Mouse (Mus musculus) heart, postnatal 0 days (tissue): ENCODE results near the gene Unk. TPM values are rescaled to one million over a fixed set of nuclear protein-coding genes. Genes with fewer than 3 reads are reported as not detected.
A peak's percentile ranks its signal among the peaks of the same experiment; 100 is the strongest.
"Not testable (repeated sequence)": the region's sequence is repeated elsewhere in the genome, so short reads cannot be mapped to it uniquely, and the experiment has no call there.

Source experiments
- ATAC-seq: fragments of 200-750 bp; cut with Nextera tagmentation; 2 replicates; pipeline ENCODE4 v1.8.0; 2017; ENCODE audit warnings: low read depth, moderate number of reproducible peaks, moderate library complexity; ENCODE audit not compliant: insufficient read depth
- DNase-seq: peaks from one replicate; pipeline ENCODE4 v3.0.0-alpha.2; 2016; ENCODE audit warnings: low spot score
- H3K27ac ChIP-seq: fragments of 300-500 bp; sonication (generic); 2 replicates; pipeline ENCODE4 v1.5.1; 2014; ENCODE audit warnings: low read depth, mild to moderate bottlenecking
- H3K27me3 ChIP-seq: fragments of 300-500 bp; sonication (generic); 2 replicates; pipeline ENCODE4 v1.6.1; 2014; ENCODE audit warnings: low read length, mixed read lengths; ENCODE audit not compliant: control insufficient read depth, insufficient read depth
- H3K36me3 ChIP-seq: fragments of 300-500 bp; sonication (generic); replicated peaks from 2 replicates; pipeline ENCODE4 v1.6.1; 2014; ENCODE audit warnings: low read length, mixed read lengths; ENCODE audit not compliant: control insufficient read depth, insufficient read depth
- H3K4me1 ChIP-seq: fragments of 300-500 bp; sonication (generic); 2 replicates; pipeline ENCODE4 v1.6.1; 2014; ENCODE audit warnings: antibody characterized with exemption; ENCODE audit not compliant: control insufficient read depth, insufficient read depth
- H3K4me2 ChIP-seq: fragments of 300-500 bp; sonication (generic); 2 replicates; pipeline ENCODE4 v1.6.1; 2014; ENCODE audit warnings: low read depth, mild to moderate bottlenecking, low read length, moderate library complexity
- H3K4me3 ChIP-seq: fragments of 300-500 bp; sonication (generic); 2 replicates; pipeline ENCODE4 v1.5.1; 2014; ENCODE audit warnings: low read depth, low read length
- H3K9ac ChIP-seq: fragments of 300-500 bp; sonication (generic); replicated peaks from 2 replicates; pipeline ENCODE4 v1.6.1; 2014; ENCODE audit warnings: low read depth, low read length, mixed read lengths
- H3K9me3 ChIP-seq: fragments of 300-500 bp; sonication (generic); replicated peaks from 2 replicates; pipeline ENCODE4 v1.6.1; 2016; ENCODE audit warnings: low read length; ENCODE audit not compliant: control insufficient read depth
- CTCF ChIP-seq: IDR thresholded peaks from 2 replicates; pipeline ENCODE4 v1.5.1; 2016; ENCODE audit warnings: antibody characterized with exemption, control low read depth, low read depth
- EP300 ChIP-seq: IDR thresholded peaks from 2 replicates; pipeline ENCODE4 v1.6.1; 2016; ENCODE audit warnings: antibody characterized with exemption, low read depth
- WGBS: fragments of 180-500 bp; shearing (Covaris S2); extraction: QIAGEN DNeasy Blood & Tissue Kit; methylation state at CpG from one replicate; pipeline ENCODE4 v1.1.7; 2014; 5-methylcytosine and 5-hydroxymethylcytosine counted together
- polyA plus RNA-seq: library from polyadenylated mRNA; unstranded; fragments of >200 nt; fragmentation: Nextera tagmentation; extraction: Ambion mirVana; gene quantifications from 2 replicates; pipeline ENCODE4 v1.2.1, GENCODE M21; 2015
- total RNA-seq: library from RNA; depleted of rRNA; stranded (reverse); fragments of >200 nt; gene quantifications from 2 replicates; pipeline ENCODE4 v1.2.3, GENCODE M21; 2014; ENCODE audit warnings: low replicate concordance

Unk gene
- total and polyA plus RNA-seq, 2 experiments from 2014 or later = 9.5 to 26.1 TPM

- Histone ChIP-seq H3K4me1 (peaks cover 14% of the 10 kb centered on the region), H3K9me3 (no peaks in the 10 kb centered on the region), H3K9ac (peak overlapping the region; percentile 62), H3K27ac (peak overlapping the region; percentile 80), H3K27me3 (no peaks in the 10 kb centered on the region), H3K36me3 (peaks cover 22% of the 10 kb centered on the region), H3K4me2 (peak overlapping the region; percentile 80), H3K4me3 (peak overlapping the region; percentile 55)
- 35% methylated on average over 13 of the region's 14 CpGs for WGBS
- TF ChIP-seq CTCF = no peak
- no peak for TF ChIP-seq EP300
- no peak for DNase-seq
- no peak for ATAC-seq
These were observed 18.4 kb upstream of the Unk start for GRCm38 (mm10) chr11:116011529-116012261.

- peak; percentile 94 for ATAC-seq
These were observed 17.7 kb upstream of the Unk start, which contains the start of gene Galk1 for GRCm38 (mm10) chr11:116012262-116012947. Gene Galk1, minus strand, starts transcription at chr11:116012719.

GRCm38 (mm10) chr11:116014821-116015220 lies 15.3 kb upstream of the Unk start:
- ATAC-seq (no peak), DNase-seq (no peak)
- Histone ChIP-seq H3K36me3 (peaks cover 6% of the 10 kb centered on the region; the same call in 1 of the 2 replicates), H3K4me1 (peaks cover 14% of the 10 kb centered on the region), H3K27ac (no peak overlapping the region), H3K4me2 (no peak overlapping the region), H3K9me3 (no peaks in the 10 kb centered on the region), H3K27me3 (no peaks in the 10 kb centered on the region), H3K9ac (no peak overlapping the region), H3K4me3 (no peak overlapping the region)
- no peak for TF ChIP-seq EP300
- no peak for TF ChIP-seq CTCF
- WGBS = 55% methylated on average over 8 of the region's 8 CpGs

More at GRCm38 (mm10) chr11:116012262-116012947, 17.7 kb upstream of the Unk start, which contains the start of gene Galk1:
- peak within 1 kb of the TSS; percentile 55 for H3K4me3 ChIP-seq
- WGBS = under 1% methylated on average over 55 of the region's 55 CpGs
- no peaks in the 10 kb centered on the region for H3K27me3 ChIP-seq
- H3K4me2 ChIP-seq = peak within 1 kb of the TSS; percentile 80
- H3K4me1 ChIP-seq = peaks cover 14% of the 10 kb centered on the region
- peak within 1 kb of the TSS; percentile 80 for H3K27ac ChIP-seq
- peak; percentile 88 for DNase-seq
- H3K9me3 ChIP-seq = no peaks in the 10 kb centered on the region
- H3K36me3 ChIP-seq = peaks cover 22% of the 10 kb centered on the region
- peak within 1 kb of the TSS; percentile 62 for H3K9ac ChIP-seq
- no peak for TF ChIP-seq EP300
- no peak for TF ChIP-seq CTCF

GRCm38 (mm10) chr11:116018106-116018505 lies 12.0 kb upstream of the Unk start:
- Histone ChIP-seq H3K4me2 (no peak overlapping the region), H3K36me3 (peaks cover 18% of the 10 kb centered on the region), H3K4me3 (no peak overlapping the region), H3K9me3 (no peaks in the 10 kb centered on the region), H3K27me3 (no peaks in the 10 kb centered on the region), H3K9ac (no peak overlapping the region), H3K4me1 (no peaks in the 10 kb centered on the region; the same call in 1 of the 2 replicates), H3K27ac (no peak overlapping the region)
- DNase-seq (peak; percentile 44), ATAC-seq (peak; percentile 34)
- TF ChIP-seq CTCF = peak; percentile 50; the same call in 1 of the 2 replicates
- no peak for TF ChIP-seq EP300
- 25% methylated on average over 6 of the region's 6 CpGs for whole genome bisulfite sequencing

GRCm38 (mm10) chr11:116018867-116019266 lies 11.3 kb upstream of the Unk start:
- not testable (repeated sequence) for H3K9ac ChIP-seq, H3K4me2 ChIP-seq, ATAC-seq, H3K27ac ChIP-seq, DNase-seq, H3K9me3 ChIP-seq, H3K27me3 ChIP-seq, H3K4me1 ChIP-seq, H3K4me3 ChIP-seq
- WGBS = 93% methylated on average over 4 of the region's 4 CpGs
- peaks cover 22% of the 10 kb centered on the region for H3K36me3 ChIP-seq
